1 mouse cellular context compared by ENCODE assay signal in the genomic region with DNA sequence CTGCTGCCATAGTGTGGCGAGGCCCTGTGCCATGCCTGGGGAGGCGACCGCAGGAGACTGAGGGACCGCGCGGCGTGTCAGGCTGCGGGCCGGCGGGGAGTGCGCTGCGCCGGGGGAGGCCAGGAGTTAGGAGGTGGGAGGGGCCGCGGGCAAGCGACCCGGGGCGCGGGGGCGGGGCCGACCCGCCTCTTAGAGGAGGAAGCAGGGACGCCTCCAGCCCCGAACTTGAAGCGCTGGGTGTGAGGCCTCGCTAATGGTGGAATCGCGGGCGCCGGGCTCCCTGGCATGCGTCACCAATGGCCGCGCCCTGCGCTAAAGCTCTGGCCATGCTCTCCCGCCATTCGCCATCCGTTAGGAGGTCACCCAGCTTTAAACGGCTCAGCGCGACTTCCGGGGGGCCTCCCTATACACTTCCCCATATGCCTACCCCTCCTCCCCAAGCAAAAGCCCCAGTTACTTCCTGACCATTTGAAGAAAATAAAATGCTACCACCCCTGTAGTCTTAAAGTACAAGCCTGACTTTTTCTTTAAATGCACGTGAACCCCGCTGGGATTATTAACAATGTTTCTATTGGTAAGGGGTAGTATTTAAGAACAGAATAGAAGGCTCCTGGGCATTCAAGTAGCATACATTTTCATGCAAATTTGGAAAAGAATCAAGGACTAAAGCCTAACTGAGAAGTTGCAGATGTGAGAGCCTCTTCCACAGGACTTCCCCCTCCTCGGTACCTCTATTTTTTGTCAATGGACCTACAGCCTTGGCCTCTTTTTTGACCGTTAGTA.
TF ChIP-seq lines count a peak whose summit lies in the region.

Gene Sms, minus strand, starts transcription at position 344 of the 783 bp plus-strand sequence.

TF ChIP-seq in CH12.LX, 34 proteins besides CTCF, POLR2A, EP300 and RAD21 (continued from another document):
- TF ChIP-seq NRF1 (IDR thresholded peaks at IDR 0.05; ENCODE audit: low read depth, low read length) = peak; percentile 46; the same call in 1 of the 2 replicates
- TF ChIP-seq POLR2AphosphoS2 (IDR thresholded peaks at IDR 0.05; ENCODE audit: low read depth, low read length) = no peak
- TF ChIP-seq ZKSCAN1 (IDR thresholded peaks at IDR 0.05; ENCODE audit: borderline replicate concordance, low read depth, low read length) = no peak
- TF ChIP-seq TCF12 (IDR thresholded peaks at IDR 0.05; ENCODE audit: low read depth, low read length) = peak; percentile 62
- TF ChIP-seq MYC (IDR thresholded peaks at IDR 0.05; ENCODE audit: low read depth, low read length) = peak; percentile 47; the same call in 1 of the 2 replicates
- TF ChIP-seq MAFK (IDR thresholded peaks at IDR 0.05; ENCODE audit: insufficient replicate concordance, low read length) = no peak
- TF ChIP-seq SMC3 (IDR thresholded peaks at IDR 0.05; ENCODE audit: low read depth, low read length) = no peak
- peak; percentile 31; the same call in 1 of the 2 replicates for TF ChIP-seq MEF2A (IDR thresholded peaks at IDR 0.05; ENCODE audit: borderline replicate concordance, low read depth, low read length)
- TF ChIP-seq IRF4 (IDR thresholded peaks at IDR 0.05; ENCODE audit: low read depth, low read length) = 0 out of 2 replicates have a peak, but pooled peaks have one; percentile 26
- TF ChIP-seq MAX (IDR thresholded peaks at IDR 0.05; ENCODE audit: low read length) = peak; percentile 46; the same call in 1 of the 2 replicates
- TF ChIP-seq HCFC1 (IDR thresholded peaks at IDR 0.05; ENCODE audit: low read depth, low read length) = no peak; the same call in 1 of the 2 replicates
- no peak for TF ChIP-seq KAT2A (IDR thresholded peaks at IDR 0.05; ENCODE audit: insufficient replicate concordance, low read length)
- no peak for TF ChIP-seq SIN3A (IDR thresholded peaks at IDR 0.05; ENCODE audit: low read length)
- no peak for TF ChIP-seq JUN (IDR thresholded peaks at IDR 0.05; ENCODE audit: insufficient read depth, low read depth, low read length)
- no peak for TF ChIP-seq GABPA (IDR thresholded peaks at IDR 0.05; ENCODE audit: insufficient replicate concordance, low read depth, low read length)
